Mouse (Mus musculus) kidney, adult 9 months (tissue): ENCODE results near the gene Rabggta.

Source experiments
- DNase-seq: peaks from one replicate; pipeline ENCODE4 v3.0.0; 2022

Gene Rabggta

DNA sequence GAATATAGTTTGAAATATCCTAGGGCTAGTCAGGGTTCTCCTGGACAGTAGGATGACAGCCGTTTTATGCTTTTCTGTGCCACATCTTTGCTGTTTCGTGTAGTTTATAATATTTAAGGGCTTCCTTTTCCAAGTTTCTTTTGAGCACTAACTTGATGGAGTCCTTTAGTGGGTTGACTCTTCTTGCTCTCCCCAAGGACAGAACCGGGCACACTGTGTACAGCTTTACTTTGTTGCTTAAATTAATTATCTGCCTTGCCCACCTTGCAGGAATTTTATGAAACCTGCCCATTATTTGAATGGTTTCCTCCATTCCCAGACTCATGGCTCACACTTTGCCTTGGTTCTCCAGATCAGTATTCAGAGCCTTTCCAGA is 40.0 kb downstream of the Rabggta start:
- no peak for DNase-seq

DNA sequence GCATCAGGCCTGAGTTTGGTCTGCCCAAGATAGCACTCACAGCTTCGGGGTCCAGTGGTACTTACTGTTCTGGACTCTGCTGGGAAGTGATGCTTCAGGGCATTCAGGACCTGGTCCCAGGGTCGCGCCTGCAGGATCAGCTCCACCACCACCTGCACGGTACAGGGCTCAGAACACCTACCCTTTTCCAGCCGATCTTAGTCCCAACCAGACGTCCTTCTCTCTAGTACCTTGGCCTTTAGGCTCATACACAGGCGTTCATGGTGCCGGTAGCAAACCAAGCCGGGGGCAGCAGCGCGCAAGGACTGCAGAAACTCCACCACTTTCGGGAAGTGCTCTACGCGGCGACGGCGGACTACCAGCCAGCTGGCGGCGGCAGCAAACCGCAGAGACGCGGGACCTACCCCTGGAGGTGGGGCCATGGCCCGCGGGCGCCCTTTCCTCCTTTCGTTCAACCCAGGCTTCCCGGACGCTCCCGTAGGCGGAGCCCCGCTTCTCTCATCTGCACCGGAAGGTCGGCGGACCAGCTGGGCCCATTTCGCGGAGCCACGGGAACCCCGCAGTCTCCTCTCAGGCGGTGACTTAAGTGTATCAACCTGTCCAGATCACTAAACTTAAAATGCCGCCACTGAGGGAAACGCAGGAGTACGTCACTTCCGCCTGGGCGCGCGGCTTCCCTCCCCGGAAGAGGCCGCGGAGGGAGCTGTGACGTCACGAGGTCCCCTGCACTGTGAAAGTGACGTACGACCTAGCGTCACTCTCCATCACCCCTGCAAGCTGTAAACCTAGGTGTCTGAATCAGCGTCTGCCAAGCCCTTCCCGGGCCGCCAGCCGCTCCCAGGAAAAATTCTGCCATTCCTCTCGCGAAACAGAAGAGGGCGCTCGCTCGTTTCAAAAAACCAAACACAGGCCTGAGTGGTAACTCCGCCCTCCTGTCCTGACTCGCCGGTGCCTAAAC is 40.6 kb downstream of the Rabggta start, which contains the start of gene Tinf2:
Gene Tinf2, minus strand, starts transcription at position 661 of the 958 bp plus-strand sequence.
- peak; percentile 97 for DNase-seq

DNA sequence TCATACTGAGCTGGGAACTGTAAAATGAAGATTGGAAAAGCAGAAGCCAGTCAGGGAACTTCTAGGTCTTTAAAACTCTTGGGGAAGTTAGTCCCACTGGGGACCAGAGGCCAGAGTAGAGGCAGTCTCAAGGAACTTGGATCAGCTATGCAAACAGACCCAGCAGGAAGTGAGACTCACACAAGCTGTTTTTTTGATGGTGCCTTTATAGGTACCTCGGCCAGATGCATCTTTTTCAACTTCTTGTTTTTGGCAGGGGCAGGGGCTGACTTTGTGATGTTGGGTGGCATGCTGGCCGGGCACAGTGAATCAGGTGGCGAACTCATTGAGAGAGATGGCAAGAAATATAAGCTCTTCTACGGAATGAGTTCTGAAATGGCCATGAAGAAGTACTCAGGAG is 44.4 kb downstream of the Rabggta start:
- DNase-seq: no peak

- no peak for DNase-seq
Measured at GRCm38 (mm10) chr14:55672741-55673060, 49.4 kb downstream of the Rabggta start.

DNA sequence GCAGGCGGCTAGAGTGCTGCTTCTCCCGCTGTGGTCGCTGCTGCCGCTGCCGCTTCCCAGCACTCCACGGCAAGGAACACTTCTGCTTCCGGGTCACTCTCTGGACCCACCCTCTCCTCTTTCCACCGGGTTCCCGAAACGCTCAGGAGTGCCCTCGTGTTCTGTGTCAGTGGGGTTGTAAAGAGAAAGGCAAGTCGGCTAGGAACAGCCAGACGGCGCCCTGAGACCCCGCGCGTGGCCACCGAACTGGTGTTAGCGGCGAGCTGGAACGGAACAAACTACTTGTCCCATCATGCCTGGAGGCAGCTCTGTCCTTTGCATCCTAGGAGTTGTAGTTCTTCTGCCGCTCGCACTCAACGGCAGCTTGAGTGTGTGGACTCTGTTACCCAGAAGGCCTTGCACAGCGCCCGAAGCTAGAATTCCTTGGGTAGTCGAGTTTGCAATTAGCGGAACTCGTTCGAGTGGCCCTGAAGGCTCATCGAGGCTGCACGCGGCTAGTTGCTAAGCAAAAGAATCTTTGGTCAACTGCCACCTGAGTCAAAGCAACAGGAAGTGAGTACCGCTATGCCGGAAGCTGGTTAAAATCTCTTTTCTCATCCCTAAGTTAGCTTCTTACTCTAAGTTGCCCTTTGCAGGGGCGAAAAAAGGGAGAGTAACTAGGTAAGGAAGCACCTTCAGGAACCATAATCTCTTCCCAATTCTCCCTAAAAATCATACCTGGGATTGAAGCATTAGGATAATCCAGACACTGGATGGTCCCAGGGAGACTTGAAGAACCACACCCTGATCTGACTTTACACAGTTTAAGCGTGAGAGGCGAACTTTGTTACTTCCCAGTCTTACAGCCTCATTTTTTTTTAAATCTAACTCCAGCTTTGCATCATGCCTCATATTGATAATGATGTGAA is 50.0 kb downstream of the Rabggta start, which contains the start of the genes Gmpr2 and Nedd8:
Gene Gmpr2, plus strand, starts transcription at position 109 of the 908 bp plus-strand sequence.
Gene Nedd8, minus strand, starts transcription at position 292 of the 908 bp plus-strand sequence.
- peak; percentile 97 for DNase-seq

DNA sequence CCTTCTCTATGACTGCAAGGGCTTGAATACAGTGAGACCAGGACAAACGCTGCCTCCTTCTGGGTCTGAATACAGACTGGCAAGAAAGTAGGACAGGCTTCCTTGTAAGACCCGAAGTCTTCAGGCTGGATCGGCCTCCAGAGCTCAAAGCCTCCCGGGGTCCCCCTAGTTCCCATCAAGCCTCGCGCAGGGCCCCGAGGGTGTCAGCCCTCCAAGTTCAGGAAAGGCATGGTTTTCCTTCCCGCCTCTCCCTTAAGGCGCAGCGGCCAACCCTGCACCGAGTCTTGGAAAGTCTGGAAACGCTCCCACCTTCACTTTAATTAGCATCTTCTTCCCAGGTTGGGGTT is 50.6 kb downstream of the Rabggta start:
- no peak for DNase-seq
